Mouse (Mus musculus): Measurements from ENCODE around the gene Atf3. TPM values are rescaled to one million over a fixed set of nuclear protein-coding genes. Genes with fewer than 3 reads are reported as not detected.
"Not testable (repeated sequence)": the region's sequence is repeated elsewhere in the genome, so short reads cannot be mapped to it uniquely, and the experiment has no call there.

Atf3 gene
- polyA plus RNA-seq, 1 experiment: 4.4 TPM

- no peaks in the 10 kb centered on the region for H3K36me3 ChIP-seq (ENCODE audit: control insufficient read depth, insufficient read depth, low read length, poor library complexity, severe bottlenecking)
- H3K27ac ChIP-seq (ENCODE audit: insufficient read depth, low read length): no peak overlapping the region
Observed at GRCm38 (mm10) chr1:191170444-191170843, 47.4 kb downstream of the Atf3 start.

GRCm38 (mm10) chr1:191166189-191166588 is 51.6 kb downstream of the Atf3 start:
- Histone ChIP-seq H3K27me3 (ENCODE audit: control insufficient read depth, insufficient read depth, low read length, poor library complexity, severe bottlenecking) (no peaks in the 10 kb centered on the region), H3K9ac (ENCODE audit: low read depth, poor library complexity, severe bottlenecking) (no peak overlapping the region), H3K9me3 (replicated peaks; ENCODE audit: control insufficient read depth, insufficient read depth, low read length, poor library complexity, severe bottlenecking) (no peaks in the 10 kb centered on the region), H3K36me3 (ENCODE audit: control insufficient read depth, insufficient read depth, low read length, poor library complexity, severe bottlenecking) (no peaks in the 10 kb centered on the region), H3K27ac (ENCODE audit: insufficient read depth, low read length) (no peak overlapping the region), H3K4me3 (ENCODE audit: low read depth, low read length) (no peak overlapping the region), H3K4me1 (ENCODE audit: control insufficient read depth, insufficient read depth, low read length) (no peaks in the 10 kb centered on the region)
- TF ChIP-seq EP300 (IDR thresholded peaks at IDR 0.05; ENCODE audit: insufficient read depth, low read depth, low read length) (no peak), POLR2A (IDR thresholded peaks at IDR 0.05; ENCODE audit: insufficient read depth, low read length) (no peak)

More at GRCm38 (mm10) chr1:191170444-191170843, 47.4 kb downstream of the Atf3 start:
- Histone ChIP-seq H3K4me1 (ENCODE audit: control insufficient read depth, insufficient read depth, low read length) (no peaks in the 10 kb centered on the region), H3K27me3 (ENCODE audit: control insufficient read depth, insufficient read depth, low read length, poor library complexity, severe bottlenecking) (no peaks in the 10 kb centered on the region), H3K9ac (ENCODE audit: low read depth, poor library complexity, severe bottlenecking) (no peak overlapping the region), H3K9me3 (replicated peaks; ENCODE audit: control insufficient read depth, insufficient read depth, low read length, poor library complexity, severe bottlenecking) (no peaks in the 10 kb centered on the region), H3K4me3 (ENCODE audit: low read depth, low read length) (no peak overlapping the region)
- no peak for TF ChIP-seq CTCF (IDR thresholded peaks at IDR 0.05; ENCODE audit: low read depth, low read length)
- TF ChIP-seq EP300 (IDR thresholded peaks at IDR 0.05; ENCODE audit: insufficient read depth, low read depth, low read length): no peak
- no peak for TF ChIP-seq POLR2A (IDR thresholded peaks at IDR 0.05; ENCODE audit: insufficient read depth, low read length)

- no peaks in the 10 kb centered on the region for H3K27me3 ChIP-seq (ENCODE audit: control insufficient read depth, insufficient read depth, low read length, poor library complexity, severe bottlenecking)
- H3K4me3 ChIP-seq (ENCODE audit: low read depth, low read length): no peak within 1 kb of the TSS
- no peaks in the 10 kb centered on the region for H3K36me3 ChIP-seq (ENCODE audit: control insufficient read depth, insufficient read depth, low read length, poor library complexity, severe bottlenecking)
- no peaks in the 10 kb centered on the region for H3K9me3 ChIP-seq (replicated peaks; ENCODE audit: control insufficient read depth, insufficient read depth, low read length, poor library complexity, severe bottlenecking)
- TF ChIP-seq POLR2A (IDR thresholded peaks at IDR 0.05; ENCODE audit: insufficient read depth, low read length) (no peak), CTCF (IDR thresholded peaks at IDR 0.05; ENCODE audit: low read depth, low read length) (no peak), EP300 (IDR thresholded peaks at IDR 0.05; ENCODE audit: insufficient read depth, low read depth, low read length) (no peak)
- H3K4me1 ChIP-seq (ENCODE audit: control insufficient read depth, insufficient read depth, low read length): no peaks in the 10 kb centered on the region
- H3K27ac ChIP-seq (ENCODE audit: insufficient read depth, low read length): no peak within 1 kb of the TSS
- H3K9ac ChIP-seq (ENCODE audit: low read depth, poor library complexity, severe bottlenecking): no peak within 1 kb of the TSS
Observed at GRCm38 (mm10) chr1:191164717-191165116, 53.1 kb downstream of the Atf3 start, which contains the start of gene Fam71a. Fam71a (minus strand) TSS chr1:191164817.

- Histone ChIP-seq H3K9me3 (replicated peaks; ENCODE audit: control insufficient read depth, insufficient read depth, low read length, poor library complexity, severe bottlenecking) (peaks cover 14% of the 10 kb centered on the region), H3K36me3 (ENCODE audit: control insufficient read depth, insufficient read depth, low read length, poor library complexity, severe bottlenecking) (no peaks in the 10 kb centered on the region), H3K9ac (ENCODE audit: low read depth, poor library complexity, severe bottlenecking) (no peak overlapping the region), H3K27ac (ENCODE audit: insufficient read depth, low read length) (no peak overlapping the region), H3K4me3 (ENCODE audit: low read depth, low read length) (no peak overlapping the region), H3K27me3 (ENCODE audit: control insufficient read depth, insufficient read depth, low read length, poor library complexity, severe bottlenecking) (no peaks in the 10 kb centered on the region), H3K4me1 (ENCODE audit: control insufficient read depth, insufficient read depth, low read length) (no peaks in the 10 kb centered on the region)
- TF ChIP-seq POLR2A (IDR thresholded peaks at IDR 0.05; ENCODE audit: insufficient read depth, low read length): no peak
- no peak for TF ChIP-seq EP300 (IDR thresholded peaks at IDR 0.05; ENCODE audit: insufficient read depth, low read depth, low read length)
- no peak for TF ChIP-seq CTCF (IDR thresholded peaks at IDR 0.05; ENCODE audit: low read depth, low read length)
Observed at GRCm38 (mm10) chr1:191154314-191154713, 63.5 kb downstream of the Atf3 start.

GRCm38 (mm10) chr1:191153052-191153451 is 64.8 kb downstream of the Atf3 start:
- Histone ChIP-seq H3K4me3 (ENCODE audit: low read depth, low read length) (no peak overlapping the region), H3K27me3 (ENCODE audit: control insufficient read depth, insufficient read depth, low read length, poor library complexity, severe bottlenecking) (no peaks in the 10 kb centered on the region), H3K9me3 (replicated peaks; ENCODE audit: control insufficient read depth, insufficient read depth, low read length, poor library complexity, severe bottlenecking) (peaks cover 14% of the 10 kb centered on the region), H3K4me1 (ENCODE audit: control insufficient read depth, insufficient read depth, low read length) (no peaks in the 10 kb centered on the region), H3K36me3 (ENCODE audit: control insufficient read depth, insufficient read depth, low read length, poor library complexity, severe bottlenecking) (no peaks in the 10 kb centered on the region), H3K9ac (ENCODE audit: low read depth, poor library complexity, severe bottlenecking) (no peak overlapping the region), H3K27ac (ENCODE audit: insufficient read depth, low read length) (no peak overlapping the region)
- peak; percentile 63 for TF ChIP-seq CTCF (IDR thresholded peaks at IDR 0.05; ENCODE audit: low read depth, low read length)
- no peak for TF ChIP-seq POLR2A (IDR thresholded peaks at IDR 0.05; ENCODE audit: insufficient read depth, low read length)
- TF ChIP-seq EP300 (IDR thresholded peaks at IDR 0.05; ENCODE audit: insufficient read depth, low read depth, low read length): no peak

GRCm38 (mm10) chr1:191150924-191151605 is 66.8 kb downstream of the Atf3 start:
- H3K27ac ChIP-seq (ENCODE audit: insufficient read depth, low read length): no peak overlapping the region
- no peak overlapping the region for H3K9ac ChIP-seq (ENCODE audit: low read depth, poor library complexity, severe bottlenecking)
- H3K4me1 ChIP-seq (ENCODE audit: control insufficient read depth, insufficient read depth, low read length): no peaks in the 10 kb centered on the region
- no peaks in the 10 kb centered on the region for H3K27me3 ChIP-seq (ENCODE audit: control insufficient read depth, insufficient read depth, low read length, poor library complexity, severe bottlenecking)
- H3K36me3 ChIP-seq (ENCODE audit: control insufficient read depth, insufficient read depth, low read length, poor library complexity, severe bottlenecking): no peaks in the 10 kb centered on the region
- no peak overlapping the region for H3K4me3 ChIP-seq (ENCODE audit: low read depth, low read length)
- no peak for TF ChIP-seq EP300 (IDR thresholded peaks at IDR 0.05; ENCODE audit: insufficient read depth, low read depth, low read length)
- TF ChIP-seq CTCF (IDR thresholded peaks at IDR 0.05; ENCODE audit: low read depth, low read length): no peak
- TF ChIP-seq POLR2A (IDR thresholded peaks at IDR 0.05; ENCODE audit: insufficient read depth, low read length): no peak
- no peaks in the 10 kb centered on the region for H3K9me3 ChIP-seq (replicated peaks; ENCODE audit: control insufficient read depth, insufficient read depth, low read length, poor library complexity, severe bottlenecking)

- H3K27me3 ChIP-seq (ENCODE audit: control insufficient read depth, insufficient read depth, low read length, poor library complexity, severe bottlenecking); H3K4me3 ChIP-seq (ENCODE audit: low read depth, low read length); H3K27ac ChIP-seq (ENCODE audit: insufficient read depth, low read length); H3K9me3 ChIP-seq (replicated peaks; ENCODE audit: control insufficient read depth, insufficient read depth, low read length, poor library complexity, severe bottlenecking); H3K4me1 ChIP-seq (ENCODE audit: control insufficient read depth, insufficient read depth, low read length); H3K9ac ChIP-seq (ENCODE audit: low read depth, poor library complexity, severe bottlenecking); H3K36me3 ChIP-seq (ENCODE audit: control insufficient read depth, insufficient read depth, low read length, poor library complexity, severe bottlenecking): not testable (repeated sequence)
Observed at GRCm38 (mm10) chr1:191149489-191149888, 68.3 kb downstream of the Atf3 start.
